Mouse (Mus musculus) embryonic facial prominence, embryonic 13.5 days (tissue): Measurements from ENCODE around the gene Tex2. TPM values are rescaled to one million over a fixed set of nuclear protein-coding genes. Genes with fewer than 3 reads are reported as not detected.
"Not testable (repeated sequence)": the region's sequence is repeated elsewhere in the genome, so short reads cannot be mapped to it uniquely, and the experiment has no call there.

ENCODE experiments used
- ATAC-seq: fragments of 200-750 bp; cut with Nextera tagmentation; 2 replicates; pipeline ENCODE4 v1.8.0; 2017; ENCODE audit warnings: low read depth; ENCODE audit not compliant: insufficient number of reproducible peaks, insufficient read depth, low FRiP score, low TSS enrichment
- H3K27ac ChIP-seq: fragments of 300-500 bp; sonication (generic); 2 replicates; pipeline ENCODE4 v1.5.1; 2015; ENCODE audit warnings: moderate library complexity, mild to moderate bottlenecking, inconsistent platforms
- H3K27me3 ChIP-seq: fragments of 300-500 bp; sonication (generic); 2 replicates; pipeline ENCODE4 v1.6.1; 2015; ENCODE audit warnings: mild to moderate bottlenecking, inconsistent platforms
- H3K36me3 ChIP-seq: fragments of 300-500 bp; sonication (generic); 2 replicates; pipeline ENCODE4 v1.6.1; 2015; ENCODE audit warnings: mild to moderate bottlenecking, inconsistent platforms
- H3K4me1 ChIP-seq: fragments of 300-500 bp; sonication (generic); 2 replicates; pipeline ENCODE4 v1.6.1; 2015; ENCODE audit warnings: inconsistent platforms
- H3K4me2 ChIP-seq: fragments of 300-500 bp; sonication (generic); 2 replicates; pipeline ENCODE4 v1.6.1; 2015; ENCODE audit warnings: moderate library complexity, mild to moderate bottlenecking, inconsistent platforms
- H3K4me3 ChIP-seq: fragments of 300-500 bp; sonication (generic); 2 replicates; pipeline ENCODE4 v1.5.1; 2015; ENCODE audit warnings: mild to moderate bottlenecking, inconsistent platforms
- H3K9ac ChIP-seq: fragments of 300-500 bp; sonication (generic); 2 replicates; pipeline ENCODE4 v1.6.1; 2015; ENCODE audit warnings: mild to moderate bottlenecking, inconsistent platforms
- H3K9me3 ChIP-seq: fragments of 300-500 bp; sonication (generic); 2 replicates; pipeline ENCODE4 v1.6.1; 2016; ENCODE audit warnings: inconsistent platforms
- WGBS: fragments of 180-500 bp; shearing (Covaris S2); methylation state at CpG from one replicate; pipeline ENCODE4 v1.1.7; 2015; ENCODE audit warnings: mixed read lengths; 5-methylcytosine and 5-hydroxymethylcytosine counted together
- polyA plus RNA-seq: library from polyadenylated mRNA; unstranded; fragments of >200 nt; fragmentation: Nextera tagmentation; extraction: Ambion mirVana; gene quantifications from 2 replicates; pipeline ENCODE4 v1.2.1, GENCODE M21; 2015

The Tex2 gene
- polyA plus RNA-seq, 1 experiment from 2014 or later = 8.9 TPM

GRCm38 (mm10) chr11:106597737-106598330 is 15.4 kb downstream of the Tex2 start:
- Histone ChIP-seq H3K9ac (no peak overlapping the region), H3K9me3 (no peaks in the 10 kb centered on the region), H3K4me2 (no peak overlapping the region), H3K4me1 (0 out of 2 replicates have a peak, but pooled peaks cover 4% of the 10 kb centered on the region), H3K36me3 (peaks cover 3% of the 10 kb centered on the region; the same call in 1 of the 2 replicates), H3K27me3 (no peaks in the 10 kb centered on the region), H3K27ac (no peak overlapping the region; the same call in 1 of the 2 replicates), H3K4me3 (no peak overlapping the region)
- 69% methylated on average over 10 of the region's 10 CpGs for WGBS
- no peak for ATAC-seq

- Histone ChIP-seq H3K27ac (no peak overlapping the region), H3K36me3 (peaks cover 6% of the 10 kb centered on the region; the same call in 1 of the 2 replicates), H3K4me2 (no peak overlapping the region), H3K9me3 (no peaks in the 10 kb centered on the region), H3K4me1 (peaks cover 34% of the 10 kb centered on the region), H3K4me3 (no peak overlapping the region), H3K27me3 (no peaks in the 10 kb centered on the region), H3K9ac (0 out of 2 replicates have a peak overlapping the region, but pooled peaks have one; percentile 3)
- 90% methylated on average over 11 of the region's 11 CpGs for WGBS
- no peak; the same call in 1 of the 2 replicates for ATAC-seq
These were observed 22.0 kb downstream of the Tex2 start for GRCm38 (mm10) chr11:106591183-106591582.

- H3K4me1 ChIP-seq = peaks cover 30% of the 10 kb centered on the region
- peaks cover 6% of the 10 kb centered on the region; the same call in 1 of the 2 replicates for H3K36me3 ChIP-seq
- no peaks in the 10 kb centered on the region for H3K27me3 ChIP-seq
- no peaks in the 10 kb centered on the region for H3K9me3 ChIP-seq
- 17% methylated on average over 5 of the region's 5 CpGs for WGBS
- H3K27ac ChIP-seq = no peak overlapping the region
- H3K4me3 ChIP-seq = no peak overlapping the region
- no peak overlapping the region for H3K4me2 ChIP-seq
- ATAC-seq = no peak
- H3K9ac ChIP-seq = no peak overlapping the region
These were observed 23.1 kb downstream of the Tex2 start for GRCm38 (mm10) chr11:106590143-106590542.

- no peak overlapping the region for H3K27ac ChIP-seq
- H3K4me2 ChIP-seq = no peak overlapping the region
- no peaks in the 10 kb centered on the region for H3K27me3 ChIP-seq
- H3K4me1 ChIP-seq = peaks cover 29% of the 10 kb centered on the region
- H3K4me3 ChIP-seq = no peak overlapping the region
- no peak overlapping the region; the same call in 1 of the 2 replicates for H3K9ac ChIP-seq
- ATAC-seq = no peak
- peaks cover 6% of the 10 kb centered on the region; the same call in 1 of the 2 replicates for H3K36me3 ChIP-seq
- H3K9me3 ChIP-seq = no peaks in the 10 kb centered on the region
- 22% methylated on average over 8 of the region's 8 CpGs for WGBS
These were observed 24.4 kb downstream of the Tex2 start for GRCm38 (mm10) chr11:106588781-106589180.

GRCm38 (mm10) chr11:106587786-106588519 is 25.3 kb downstream of the Tex2 start:
- no peak for ATAC-seq
- no peak overlapping the region for H3K9ac ChIP-seq
- H3K4me3 ChIP-seq = no peak overlapping the region
- no peaks in the 10 kb centered on the region for H3K9me3 ChIP-seq
- H3K27me3 ChIP-seq = no peaks in the 10 kb centered on the region
- WGBS = 79% methylated on average over 10 of the region's 10 CpGs
- no peak overlapping the region for H3K4me2 ChIP-seq
- H3K4me1 ChIP-seq = peaks cover 29% of the 10 kb centered on the region
- no peak overlapping the region for H3K27ac ChIP-seq
- peaks cover 4% of the 10 kb centered on the region; the same call in 1 of the 2 replicates for H3K36me3 ChIP-seq

GRCm38 (mm10) chr11:106583801-106584200 is 29.4 kb downstream of the Tex2 start:
- H3K36me3 ChIP-seq = no peaks in the 10 kb centered on the region
- H3K4me3 ChIP-seq = no peak overlapping the region
- ATAC-seq = no peak
- H3K4me1 ChIP-seq = peaks cover 5% of the 10 kb centered on the region
- H3K9me3 ChIP-seq = no peaks in the 10 kb centered on the region
- 95% methylated on average over 1 of the region's 1 CpGs for WGBS
- no peaks in the 10 kb centered on the region for H3K27me3 ChIP-seq
- H3K4me2 ChIP-seq = no peak overlapping the region
- H3K9ac ChIP-seq = no peak overlapping the region
- no peak overlapping the region for H3K27ac ChIP-seq

- H3K9me3 ChIP-seq = no peaks in the 10 kb centered on the region
- 95% methylated on average over 10 of the region's 10 CpGs for WGBS
- no peaks in the 10 kb centered on the region for H3K4me1 ChIP-seq
- no peak overlapping the region for H3K4me3 ChIP-seq
- no peaks in the 10 kb centered on the region for H3K36me3 ChIP-seq
- H3K27me3 ChIP-seq = no peaks in the 10 kb centered on the region
- H3K4me2 ChIP-seq = no peak overlapping the region
- no peak overlapping the region for H3K27ac ChIP-seq
- no peak for ATAC-seq
- no peak overlapping the region for H3K9ac ChIP-seq
These were observed 31.9 kb downstream of the Tex2 start for GRCm38 (mm10) chr11:106581357-106581756.

DNA sequence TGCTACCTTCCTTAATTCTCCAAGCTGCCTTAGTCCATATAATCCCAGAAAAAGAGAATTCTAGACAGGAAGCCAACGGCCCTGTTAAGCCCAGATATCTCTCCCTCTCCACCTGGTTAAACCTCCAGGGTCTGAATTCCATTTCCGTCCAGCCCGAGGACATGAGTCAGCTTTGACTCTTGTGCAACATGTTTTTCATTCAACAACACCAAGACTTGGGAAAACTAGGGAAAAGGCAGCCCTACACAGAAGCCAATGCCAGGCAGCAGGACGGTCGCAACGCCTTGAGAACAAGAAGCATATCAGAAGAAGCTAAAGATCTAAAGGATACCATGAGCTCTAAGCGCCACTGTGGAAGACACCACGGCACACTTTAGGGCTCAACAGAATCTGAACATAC is 32.8 kb downstream of the Tex2 start:
- no peak overlapping the region for H3K9ac ChIP-seq
- no peak overlapping the region for H3K27ac ChIP-seq
- H3K4me3 ChIP-seq = no peak overlapping the region
- ATAC-seq = no peak
- H3K27me3 ChIP-seq = no peaks in the 10 kb centered on the region
- H3K36me3 ChIP-seq = no peaks in the 10 kb centered on the region
- H3K9me3 ChIP-seq = no peaks in the 10 kb centered on the region
- no peaks in the 10 kb centered on the region for H3K4me1 ChIP-seq
- 92% methylated on average over 8 of the region's 8 CpGs for WGBS
- no peak overlapping the region for H3K4me2 ChIP-seq

GRCm38 (mm10) chr11:106579957-106580356 is 33.3 kb downstream of the Tex2 start:
- Histone ChIP-seq H3K4me1 (peaks cover 2% of the 10 kb centered on the region; the same call in 1 of the 2 replicates), H3K9me3 (no peaks in the 10 kb centered on the region), H3K27me3 (no peaks in the 10 kb centered on the region), H3K4me2 (no peak overlapping the region), H3K36me3 (no peaks in the 10 kb centered on the region), H3K4me3 (no peak overlapping the region), H3K9ac (no peak overlapping the region), H3K27ac (no peak overlapping the region)
- 45% methylated on average over 5 of the region's 5 CpGs for WGBS
- no peak for ATAC-seq

- no peaks in the 10 kb centered on the region for H3K9me3 ChIP-seq
- ATAC-seq = no peak
- WGBS = 88% methylated on average over 2 of the region's 2 CpGs
- H3K4me2 ChIP-seq = no peak overlapping the region
- H3K27me3 ChIP-seq = no peaks in the 10 kb centered on the region
- H3K4me1 ChIP-seq = peaks cover 9% of the 10 kb centered on the region
- H3K9ac ChIP-seq = no peak overlapping the region
- H3K4me3 ChIP-seq = no peak overlapping the region
- H3K36me3 ChIP-seq = no peaks in the 10 kb centered on the region
- H3K27ac ChIP-seq = no peak overlapping the region
These were observed 34.1 kb downstream of the Tex2 start for GRCm38 (mm10) chr11:106579146-106579545.

DNA sequence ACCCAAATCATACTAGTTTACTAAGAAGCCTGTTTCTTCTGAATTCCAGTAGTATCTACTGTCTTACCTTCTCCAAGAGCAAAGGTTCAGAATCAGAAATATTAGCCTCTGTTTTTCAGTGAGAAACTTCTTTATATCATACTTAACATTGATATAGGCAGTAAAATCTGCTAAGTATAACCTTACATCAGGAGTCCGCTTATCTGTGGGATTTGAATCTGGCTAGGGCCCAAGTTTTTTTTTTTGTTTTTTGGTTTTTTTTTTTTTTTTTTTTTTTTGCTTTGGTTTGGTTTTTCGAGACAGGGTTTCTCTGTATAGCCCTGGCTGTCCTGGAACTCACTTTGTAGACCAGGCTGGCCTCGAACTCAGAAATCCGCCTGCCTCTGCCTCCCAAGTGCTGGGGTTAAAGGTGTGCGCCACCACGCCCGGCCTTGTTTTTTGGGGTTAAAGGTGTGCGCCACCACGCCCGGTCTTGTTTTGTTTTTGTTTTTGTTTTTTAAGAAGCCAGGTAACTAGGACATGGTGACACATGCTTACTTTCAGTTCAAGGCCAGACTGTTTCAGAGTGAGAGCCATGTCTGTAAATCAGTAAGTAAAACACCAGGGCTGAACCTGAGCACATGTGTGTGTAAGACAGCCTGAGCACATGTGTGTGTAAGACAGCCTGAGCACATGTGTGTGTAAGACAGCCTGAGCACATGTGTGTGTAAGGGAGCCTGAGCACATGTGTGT is 35.4 kb downstream of the Tex2 start:
- 93% methylated on average over 10 of the region's 10 CpGs for WGBS
- H3K9me3 ChIP-seq, ATAC-seq, H3K27ac ChIP-seq, H3K9ac ChIP-seq, H3K36me3 ChIP-seq, H3K27me3 ChIP-seq, H3K4me3 ChIP-seq, H3K4me2 ChIP-seq: not testable (repeated sequence)
- H3K4me1 ChIP-seq = peaks cover 21% of the 10 kb centered on the region
